Mouse (Mus musculus) lung, embryonic 16.5 days (tissue): ENCODE measurements around the gene Cldn6. TPM values are rescaled to one million over a fixed set of nuclear protein-coding genes. Genes with fewer than 3 reads are reported as not detected.

ENCODE experiments used
- ATAC-seq: fragments of 200-750 bp; cut with Nextera tagmentation; 2 replicates; pipeline ENCODE4 v1.8.0; 2017; ENCODE audit warnings: low read depth, mild to moderate bottlenecking, moderate library complexity
- H3K27ac ChIP-seq: fragments of 300-500 bp; sonication (generic); 2 replicates; pipeline ENCODE4 v1.5.1; 2014; ENCODE audit warnings: mild to moderate bottlenecking, control low read depth, low read length
- H3K27me3 ChIP-seq: fragments of 300-500 bp; sonication (generic); 2 replicates; pipeline ENCODE4 v1.6.1; 2014; ENCODE audit warnings: low read depth, low read length, mixed read lengths; ENCODE audit not compliant: control insufficient read depth, insufficient read depth
- H3K36me3 ChIP-seq: fragments of 300-500 bp; sonication (generic); 2 replicates; pipeline ENCODE4 v1.6.1; 2014; ENCODE audit warnings: low read length; ENCODE audit not compliant: control insufficient read depth, insufficient read depth
- H3K4me1 ChIP-seq: fragments of 300-500 bp; sonication (generic); replicated peaks from 2 replicates; pipeline ENCODE4 v1.6.1; 2014; ENCODE audit warnings: low read length, mixed read lengths; ENCODE audit not compliant: control insufficient read depth, insufficient read depth
- H3K4me2 ChIP-seq: fragments of 300-500 bp; sonication (generic); 2 replicates; pipeline ENCODE4 v1.6.1; 2014; ENCODE audit warnings: low read depth, low read length, control low read depth
- H3K4me3 ChIP-seq: fragments of 300-500 bp; sonication (generic); 2 replicates; pipeline ENCODE4 v1.5.1; 2014; ENCODE audit warnings: mild to moderate bottlenecking, low read length, control low read depth
- H3K9ac ChIP-seq: fragments of 300-500 bp; sonication (generic); 2 replicates; pipeline ENCODE4 v1.6.1; 2014; ENCODE audit warnings: low read length, control low read depth
- H3K9me3 ChIP-seq: fragments of 300-500 bp; sonication (generic); 2 replicates; pipeline ENCODE4 v1.6.1; 2016; ENCODE audit warnings: low read length; ENCODE audit not compliant: control insufficient read depth
- WGBS: fragments of 180-500 bp; shearing (Covaris S2); extraction: QIAGEN DNeasy Blood & Tissue Kit; methylation state at CpG from one replicate; pipeline ENCODE4 v1.1.7; 2014; 5-methylcytosine and 5-hydroxymethylcytosine counted together
- polyA plus RNA-seq: library from polyadenylated mRNA; unstranded; fragments of >200 nt; fragmentation: Nextera tagmentation; extraction: Ambion mirVana; gene quantifications from 2 replicates; pipeline ENCODE4 v1.2.1, GENCODE M21; 2015

Gene Cldn6
- polyA plus RNA-seq, 1 experiment from 2014 or later: 206 TPM

GRCm38 (mm10) chr17:23672761-23673160 is 6.3 kb upstream of the Cldn6 start:
- H3K27ac ChIP-seq: no peak overlapping the region
- no peaks in the 10 kb centered on the region for H3K27me3 ChIP-seq
- no peaks in the 10 kb centered on the region for H3K9me3 ChIP-seq
- ATAC-seq: no peak
- 59% methylated on average over 3 of the region's 3 CpGs for WGBS
- peaks cover 37% of the 10 kb centered on the region for H3K4me1 ChIP-seq
- peak overlapping the region; percentile 68 for H3K4me3 ChIP-seq
- H3K36me3 ChIP-seq: peaks cover 14% of the 10 kb centered on the region
- peak overlapping the region; percentile 79 for H3K9ac ChIP-seq
- H3K4me2 ChIP-seq: peak overlapping the region; percentile 78

GRCm38 (mm10) chr17:23673424-23674073 is 5.5 kb upstream of the Cldn6 start, which contains the start of the genes Hcfc1r1 and Thoc6:
Hcfc1r1 (plus strand) TSS chr17:23673596.
Thoc6 (minus strand) TSS chr17:23673882.
- Histone ChIP-seq H3K9me3 (no peaks in the 10 kb centered on the region), H3K27me3 (no peaks in the 10 kb centered on the region; the same call in 1 of the 2 replicates), H3K27ac (peak within 1 kb of the TSS; percentile 74), H3K4me1 (peaks cover 39% of the 10 kb centered on the region), H3K9ac (peak within 1 kb of the TSS; percentile 79), H3K36me3 (peaks cover 13% of the 10 kb centered on the region), H3K4me3 (peak within 1 kb of the TSS; percentile 68), H3K4me2 (peak within 1 kb of the TSS; percentile 78)
- WGBS: under 1% methylated on average over 45 of the region's 45 CpGs
- peak; percentile 92 for ATAC-seq

- Histone ChIP-seq H3K9me3 (no peaks in the 10 kb centered on the region), H3K9ac (peak overlapping the region; percentile 79), H3K4me1 (peaks cover 39% of the 10 kb centered on the region), H3K36me3 (peaks cover 4% of the 10 kb centered on the region; the same call in 1 of the 2 replicates), H3K27ac (peak overlapping the region; percentile 70), H3K4me2 (peak overlapping the region; percentile 78), H3K27me3 (peaks cover 9% of the 10 kb centered on the region), H3K4me3 (peak overlapping the region; percentile 68)
- ATAC-seq: no peak
- WGBS: 32% methylated on average over 9 of the region's 9 CpGs
Observed at GRCm38 (mm10) chr17:23674271-23674952, 4.6 kb upstream of the Cldn6 start.

DNA sequence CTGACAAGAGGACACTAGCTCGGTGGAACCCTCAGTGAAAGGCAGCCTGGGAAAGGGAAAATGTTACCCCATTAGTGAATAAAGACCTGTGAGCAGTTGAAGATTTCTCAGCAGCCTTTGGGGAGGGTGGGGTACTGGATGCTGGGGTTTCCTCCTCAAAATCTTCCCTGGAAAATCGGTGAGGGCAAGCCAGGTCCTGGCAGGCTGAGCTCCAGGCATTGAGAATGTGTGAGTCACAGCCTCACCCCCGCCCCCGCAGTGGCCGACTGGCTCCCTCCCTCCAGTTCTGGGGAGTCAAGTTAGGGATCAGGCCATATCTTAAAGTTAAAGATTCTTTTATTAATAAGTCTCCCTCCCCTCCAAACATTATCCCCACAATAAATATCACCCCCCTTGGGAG is 3.9 kb upstream of the Cldn6 start:
- H3K27me3 ChIP-seq: peaks cover 15% of the 10 kb centered on the region
- no peak overlapping the region for H3K9ac ChIP-seq
- H3K9me3 ChIP-seq: no peaks in the 10 kb centered on the region
- H3K4me2 ChIP-seq: peak overlapping the region; percentile 78; the same call in 1 of the 2 replicates
- WGBS: 21% methylated on average over 5 of the region's 5 CpGs
- H3K36me3 ChIP-seq: no peaks in the 10 kb centered on the region
- peak overlapping the region; percentile 70 for H3K27ac ChIP-seq
- H3K4me1 ChIP-seq: peaks cover 39% of the 10 kb centered on the region
- peak overlapping the region; percentile 68 for H3K4me3 ChIP-seq
- ATAC-seq: no peak

GRCm38 (mm10) chr17:23675564-23676281 is 3.3 kb upstream of the Cldn6 start:
- no peaks in the 10 kb centered on the region for H3K36me3 ChIP-seq
- 19% methylated on average over 15 of the region's 15 CpGs for WGBS
- no peak for ATAC-seq
- no peak overlapping the region for H3K27ac ChIP-seq
- H3K27me3 ChIP-seq: peaks cover 17% of the 10 kb centered on the region
- no peaks in the 10 kb centered on the region for H3K9me3 ChIP-seq
- peak overlapping the region; percentile 54 for H3K4me3 ChIP-seq
- H3K4me1 ChIP-seq: peaks cover 39% of the 10 kb centered on the region
- H3K9ac ChIP-seq: peak overlapping the region; percentile 64
- peak overlapping the region; percentile 78 for H3K4me2 ChIP-seq

DNA sequence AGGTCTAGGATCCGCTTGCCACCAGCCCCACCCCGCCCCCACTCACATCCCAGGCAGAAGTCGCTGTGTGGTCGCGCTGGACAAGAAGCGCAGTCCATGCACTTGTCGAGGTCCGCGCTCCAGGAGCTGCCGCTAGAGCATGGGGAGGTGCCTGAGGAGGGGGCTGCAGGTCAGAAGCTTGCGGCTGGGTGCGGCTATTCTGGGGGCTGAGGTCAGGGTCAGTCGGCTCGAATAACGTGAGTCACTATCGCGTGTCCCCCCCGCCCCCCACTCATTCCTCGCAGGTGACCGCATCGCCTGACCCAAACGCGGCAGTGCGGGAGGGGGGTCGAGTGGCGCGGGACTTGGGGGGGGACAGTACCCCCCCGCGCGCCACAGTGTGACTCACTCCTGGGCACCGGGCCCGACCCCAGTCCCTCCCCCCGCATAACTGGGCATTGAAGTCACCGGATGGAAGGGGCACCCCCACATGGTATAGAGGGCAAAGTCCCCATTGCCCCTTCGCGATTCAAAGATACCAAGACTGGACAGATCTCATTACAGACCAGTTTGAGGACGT is 2.5 kb upstream of the Cldn6 start:
- Histone ChIP-seq H3K4me3 (peak overlapping the region; percentile 54), H3K9me3 (no peaks in the 10 kb centered on the region), H3K4me1 (peaks cover 42% of the 10 kb centered on the region), H3K9ac (peak overlapping the region; percentile 64), H3K27me3 (peaks cover 24% of the 10 kb centered on the region), H3K4me2 (peak overlapping the region; percentile 74), H3K27ac (peak overlapping the region; percentile 47), H3K36me3 (no peaks in the 10 kb centered on the region)
- WGBS: under 1% methylated on average over 28 of the region's 37 CpGs
- no peak for ATAC-seq

GRCm38 (mm10) chr17:23677236-23677679 is 1.8 kb upstream of the Cldn6 start, which contains the start of gene Tnfrsf12a:
Tnfrsf12a (minus strand) TSS chr17:23677468.
- H3K9ac ChIP-seq: peak within 1 kb of the TSS; percentile 64
- H3K4me2 ChIP-seq: peak within 1 kb of the TSS; percentile 74
- peak within 1 kb of the TSS; percentile 47 for H3K27ac ChIP-seq
- peak; percentile 65 for ATAC-seq
- peak within 1 kb of the TSS; percentile 54 for H3K4me3 ChIP-seq
- under 1% methylated on average over 34 of the region's 34 CpGs for WGBS
- peaks cover 48% of the 10 kb centered on the region for H3K4me1 ChIP-seq
- H3K9me3 ChIP-seq: no peaks in the 10 kb centered on the region
- no peaks in the 10 kb centered on the region for H3K36me3 ChIP-seq
- H3K27me3 ChIP-seq: peaks cover 31% of the 10 kb centered on the region

GRCm38 (mm10) chr17:23680336-23680735 is 1.3 kb downstream of the Cldn6 start:
- Histone ChIP-seq H3K27ac (peak overlapping the region; percentile 68; the same call in 1 of the 2 replicates), H3K4me2 (peak overlapping the region; percentile 55), H3K9me3 (no peaks in the 10 kb centered on the region), H3K4me1 (peaks cover 34% of the 10 kb centered on the region), H3K9ac (peak overlapping the region; percentile 65), H3K4me3 (peak overlapping the region; percentile 53), H3K36me3 (no peaks in the 10 kb centered on the region), H3K27me3 (peaks cover 42% of the 10 kb centered on the region)
- no peak for ATAC-seq
- 46% methylated on average over 9 of the region's 9 CpGs for WGBS
